Mouse (Mus musculus) MEL (cell line): ENCODE data around the gene Ryr2. TPM values are rescaled to one million over a fixed set of nuclear protein-coding genes. Genes with fewer than 3 reads are reported as not detected.

Experiments used
- DNase-seq: peaks from one replicate; pipeline ENCODE4 v3.0.0; 2011; ENCODE audit warnings: low read depth, low spot score
- H3K27ac ChIP-seq: 2 replicates; pipeline ENCODE4 v1.5.1; 2012; ENCODE audit warnings: low read depth, mild to moderate bottlenecking, control low read depth, low read length, moderate library complexity; ENCODE audit not compliant: control insufficient read depth
- H3K27me3 ChIP-seq, 2 experiments: fragments of 150-350 bp in 1 of 2; sonication (generic) in 1 of 2; 2 replicates each; pipeline ENCODE4 v1.6.1; 2012; ENCODE audit warnings: low read length in 2 of 2, mild to moderate bottlenecking in 2 of 2, improper control_type of control experiment in 1 of 2, moderate library complexity in 1 of 2; ENCODE audit not compliant: insufficient read depth in 2 of 2, control insufficient read depth in 1 of 2
- H3K36me3 ChIP-seq, 2 experiments: 2 replicates each; pipeline ENCODE4 v1.6.1; 2012 to 2014; ENCODE audit warnings: low read length in 2 of 2, improper control_type of control experiment in 1 of 2, inconsistent platforms in 1 of 2, mild to moderate bottlenecking in 1 of 2; ENCODE audit not compliant: insufficient read depth in 2 of 2, control insufficient read depth in 1 of 2
- H3K4me1 ChIP-seq, 2 experiments: fragments of 150-350 bp in 1 of 2; sonication (generic) in 1 of 2; 2 replicates each; pipeline ENCODE4 v1.6.1; 2012; ENCODE audit warnings: low read length in 2 of 2, improper control_type of control experiment in 1 of 2, mild to moderate bottlenecking in 1 of 2; ENCODE audit not compliant: insufficient read depth in 2 of 2, control insufficient read depth in 1 of 2
- H3K4me3 ChIP-seq, 2 experiments: fragments of 150-350 bp in 1 of 2; sonication (generic) in 1 of 2; 2 replicates each; pipeline ENCODE4 v1.5.1; 2012; ENCODE audit warnings: low read depth in 2 of 2, low read length in 2 of 2, mild to moderate bottlenecking in 2 of 2, moderate library complexity in 2 of 2, control low read depth in 1 of 2, improper control_type of control experiment in 1 of 2; ENCODE audit not compliant: control insufficient read depth in 1 of 2, insufficient read depth in 1 of 2
- H3K79me2 ChIP-seq: 2 replicates; pipeline ENCODE4 v1.6.1; 2012; ENCODE audit warnings: mild to moderate bottlenecking, low read length, moderate library complexity; ENCODE audit not compliant: control insufficient read depth, poor library complexity, insufficient read depth
- H3K9ac ChIP-seq: 2 replicates; pipeline ENCODE4 v1.6.1; 2012; ENCODE audit warnings: low read depth, mild to moderate bottlenecking, control low read depth, low read length, moderate library complexity; ENCODE audit not compliant: control insufficient read depth, poor library complexity, severe bottlenecking
- H3K9me3 ChIP-seq: fragments of 150-350 bp; sonication (generic); replicated peaks from 2 replicates; pipeline ENCODE4 v1.6.1; 2012; ENCODE audit warnings: mild to moderate bottlenecking, low read length, improper control_type of control experiment, moderate library complexity; ENCODE audit not compliant: insufficient read depth
- CTCF ChIP-seq, 3 experiments: IDR thresholded peaks in 2 of 3; conservative IDR thresholded peaks in 1 of 3; 2 replicates each; pipeline ENCODE4 v1.5.1; 2011 to 2012; ENCODE audit warnings: low read length in 3 of 3, low read depth in 2 of 3, mild to moderate bottlenecking in 2 of 3, improper control_type of control experiment in 1 of 3, inconsistent platforms in 1 of 3, mixed read lengths in 1 of 3, moderate library complexity in 1 of 3; ENCODE audit not compliant: control insufficient read depth in 1 of 3, insufficient read depth in 1 of 3, poor library complexity in 1 of 3, severe bottlenecking in 1 of 3
- GATA1 ChIP-seq: IDR thresholded peaks from 2 replicates; pipeline ENCODE4 v1.6.1; 2011; ENCODE audit warnings: low read depth, low read length, improper control_type of control experiment
- KAT2A ChIP-seq: conservative IDR thresholded peaks from 2 replicates; pipeline ENCODE4 v1.6.1; 2012; ENCODE audit warnings: low read depth, low read length, improper control_type of control experiment, inconsistent platforms
- MAFK ChIP-seq: IDR thresholded peaks from 2 replicates; pipeline ENCODE4 v1.6.1; 2011; ENCODE audit warnings: low read depth, mild to moderate bottlenecking, low read length, improper control_type of control experiment, borderline replicate concordance
- MYC ChIP-seq: IDR thresholded peaks from 2 replicates; pipeline ENCODE4 v1.6.1; 2011; ENCODE audit warnings: low read depth, mild to moderate bottlenecking, low read length, improper control_type of control experiment, moderate library complexity
- NELFE ChIP-seq: IDR thresholded peaks from 2 replicates; pipeline ENCODE4 v1.6.1; 2011; ENCODE audit warnings: low read depth, low read length, improper control_type of control experiment
- POLR2AphosphoS5 ChIP-seq: IDR thresholded peaks from 2 replicates; pipeline ENCODE4 v1.6.1; 2012; ENCODE audit warnings: low read depth, borderline replicate concordance, mild to moderate bottlenecking, inconsistent platforms, low read length, moderate library complexity, mixed read lengths
- RCOR1 ChIP-seq: IDR thresholded peaks from 2 replicates; pipeline ENCODE4 v1.6.1; 2012; ENCODE audit warnings: low read depth, mild to moderate bottlenecking, inconsistent platforms, low read length, improper control_type of control experiment
- SIN3A ChIP-seq: IDR thresholded peaks from 2 replicates; pipeline ENCODE4 v1.6.1; 2012; ENCODE audit warnings: low read length, improper control_type of control experiment, inconsistent platforms
- SMC3 ChIP-seq: IDR thresholded peaks from 2 replicates; pipeline ENCODE4 v1.6.1; 2011; ENCODE audit warnings: low read depth, low read length, improper control_type of control experiment
- TAL1 ChIP-seq: IDR thresholded peaks from 2 replicates; pipeline ENCODE4 v1.6.1; 2012; ENCODE audit warnings: mild to moderate bottlenecking, inconsistent platforms, low read length, moderate library complexity, mixed read lengths
- TCF12 ChIP-seq: IDR thresholded peaks from 2 replicates; pipeline ENCODE4 v1.6.1; 2014; ENCODE audit warnings: low read depth, mild to moderate bottlenecking, inconsistent platforms, low read length, improper control_type of control experiment, moderate library complexity
- USF2 ChIP-seq, 2 experiments: IDR thresholded peaks; 2 replicates each; pipeline ENCODE4 v1.6.1; 2011 to 2012; ENCODE audit warnings: improper control_type of control experiment in 2 of 2, low read length in 2 of 2, borderline replicate concordance in 1 of 2, inconsistent platforms in 1 of 2, low read depth in 1 of 2, mild to moderate bottlenecking in 1 of 2; ENCODE audit not compliant: insufficient read depth in 1 of 2
- ZKSCAN1 ChIP-seq: IDR thresholded peaks from 2 replicates; pipeline ENCODE4 v1.6.1; 2012; ENCODE audit warnings: low read depth, mild to moderate bottlenecking, inconsistent platforms, low read length, improper control_type of control experiment, moderate library complexity
- polyA plus RNA-seq, 2 experiments: library from polyadenylated mRNA; stranded (reverse) in 1 of 2; unstranded in 1 of 2; fragments of >175 nt in 1 of 2; fragments of >200 nt in 1 of 2; gene quantifications; 2 replicates each; pipeline versions ENCODE4 v1.2.1 to v1.2.4; 2012; ENCODE audit warnings: low replicate concordance in 2 of 2, low read depth in 1 of 2; ENCODE audit not compliant: insufficient read length in 2 of 2, insufficient read depth in 1 of 2, missing spikeins in 1 of 2
- total RNA-seq: library from RNA; depleted of rRNA; stranded (reverse); fragments of 300-350 nt; gene quantifications from 2 replicates; pipeline ENCODE4 v1.2.3, GENCODE M21; 2012

Ryr2 gene
- total and polyA plus RNA-seq, 3 experiments = 0.04 TPM; not detected in 2

DNA sequence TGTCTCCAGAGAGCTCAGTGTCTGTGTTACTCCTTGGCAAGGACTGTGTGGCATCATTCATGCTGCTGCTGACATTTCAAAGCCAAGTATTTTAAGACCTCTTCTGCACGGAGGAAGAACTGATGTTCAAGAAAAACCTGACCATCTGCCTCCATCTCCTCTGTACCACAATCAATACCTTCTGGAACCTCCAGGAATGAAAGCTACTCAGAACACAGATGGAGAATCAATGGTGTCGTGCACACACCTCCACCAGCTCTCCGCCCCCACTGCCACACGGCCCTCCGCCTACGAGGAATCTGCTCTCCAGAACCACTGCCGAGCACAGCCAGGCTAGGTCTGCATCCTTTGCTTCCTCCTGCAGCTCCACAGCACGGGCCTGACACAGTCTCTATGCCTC, 92.8 kb downstream of the Ryr2 start (continued):
- TF ChIP-seq TAL1 = no peak

DNA sequence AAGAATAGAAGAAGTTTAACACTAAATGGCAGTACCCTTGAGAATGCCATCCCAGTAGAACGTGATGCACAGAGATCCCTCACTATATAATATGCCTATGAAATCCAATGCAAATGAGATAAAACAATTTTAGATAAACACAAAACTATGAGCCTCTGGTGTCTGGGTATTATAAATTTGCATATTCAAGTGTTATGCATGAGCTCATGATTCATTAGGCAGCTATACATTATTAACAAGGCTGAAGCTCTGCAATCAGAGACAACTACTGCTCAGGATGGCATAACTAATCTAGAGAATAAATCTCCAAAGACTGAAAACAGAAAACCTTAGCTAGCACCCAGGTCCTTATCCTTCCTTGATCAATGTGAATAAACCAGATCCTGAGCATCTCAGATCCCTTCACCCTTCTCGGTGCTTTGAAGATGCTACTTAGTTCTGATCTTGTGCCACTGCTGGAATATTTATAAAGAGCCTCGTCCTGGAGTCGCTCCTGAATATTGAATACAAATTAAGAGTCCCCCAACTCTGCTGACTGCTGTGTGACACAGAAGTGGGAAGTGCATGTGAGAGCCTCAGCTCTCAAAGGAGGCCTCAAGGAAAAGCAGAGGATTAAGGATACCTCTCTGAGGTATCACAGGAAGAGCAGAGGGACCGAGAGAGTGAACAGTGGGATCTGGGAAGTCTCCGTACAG, 97.6 kb downstream of the Ryr2 start:
- Histone ChIP-seq H3K27ac (no peak overlapping the region), H3K4me1 (no peaks in the 10 kb centered on the region), H3K36me3 (no peaks in the 10 kb centered on the region), H3K9ac (no peak overlapping the region), H3K27me3 (no peaks in the 10 kb centered on the region), H3K9me3 (no peaks in the 10 kb centered on the region), H3K79me2 (no peaks in the 10 kb centered on the region), H3K4me3 (no peak overlapping the region)
- TF ChIP-seq CTCF (IDR thresholded peaks at IDR 0.05 in 2 of 3, conservative IDR thresholded peaks at IDR 0.05 in 1 of 3; ENCODE audit: control insufficient read depth in 1 of 3, insufficient read depth in 1 of 3, low read depth in 2 of 3, low read length in 3 of 3, poor library complexity in 1 of 3, severe bottlenecking in 1 of 3) = no peak
- no peak for TF ChIP-seq NELFE
- TF ChIP-seq SMC3 = no peak
- TF ChIP-seq ZKSCAN1 = no peak
- no peak for TF ChIP-seq KAT2A
- DNase-seq = no peak

DNA sequence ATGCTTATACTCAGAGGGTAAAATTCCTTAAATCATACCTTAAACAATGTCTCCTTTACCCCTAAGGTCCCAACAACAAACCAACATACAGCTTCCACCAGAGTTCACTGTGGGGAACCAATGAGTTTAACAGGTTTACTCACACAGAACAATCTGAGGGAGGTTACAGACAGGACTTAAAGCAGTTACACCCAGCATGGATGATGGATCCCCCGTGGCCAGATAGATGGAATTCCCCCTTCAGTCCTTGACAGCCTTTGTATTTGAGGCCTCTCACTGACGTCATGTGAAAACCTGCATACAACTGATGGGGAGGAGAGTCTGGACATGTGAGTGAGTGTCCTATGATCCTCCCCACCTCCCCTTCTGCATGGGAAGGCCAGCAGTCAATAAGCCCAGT, 99.2 kb downstream of the Ryr2 start:
- H3K27me3 ChIP-seq = no peaks in the 10 kb centered on the region
- H3K4me3 ChIP-seq = no peak overlapping the region
- H3K9me3 ChIP-seq = no peaks in the 10 kb centered on the region
- no peak overlapping the region for H3K9ac ChIP-seq
- no peaks in the 10 kb centered on the region for H3K4me1 ChIP-seq
- TF ChIP-seq MAFK (no peak), SIN3A (no peak), POLR2AphosphoS5 (no peak)
- no peak overlapping the region for H3K27ac ChIP-seq
- H3K36me3 ChIP-seq = no peaks in the 10 kb centered on the region
- no peak for DNase-seq
- H3K79me2 ChIP-seq = no peaks in the 10 kb centered on the region

DNA sequence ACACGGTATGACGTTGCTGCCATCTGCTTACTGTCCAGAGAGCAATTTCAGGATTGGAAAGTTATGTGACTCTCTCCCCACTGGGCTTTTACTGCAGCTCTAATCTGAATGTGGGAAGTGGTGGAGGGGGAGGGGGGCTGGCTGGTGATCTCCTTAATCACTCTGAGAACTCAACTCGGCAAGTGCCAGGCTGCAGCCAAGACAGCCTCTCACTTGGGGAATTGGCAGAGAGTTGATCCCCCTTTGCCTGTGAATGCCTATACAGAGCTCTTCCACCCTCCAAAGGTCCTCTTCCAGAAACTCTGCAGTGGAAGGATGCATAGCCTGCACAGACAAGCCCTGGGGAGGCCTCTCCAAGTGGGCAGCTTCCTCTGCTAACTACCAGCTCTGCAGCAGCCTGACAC, 104.9 kb downstream of the Ryr2 start:
- Histone ChIP-seq H3K4me3 (no peak overlapping the region), H3K9ac (no peak overlapping the region), H3K36me3 (no peaks in the 10 kb centered on the region), H3K9me3 (no peaks in the 10 kb centered on the region), H3K79me2 (no peaks in the 10 kb centered on the region), H3K27ac (no peak overlapping the region), H3K4me1 (no peaks in the 10 kb centered on the region), H3K27me3 (no peaks in the 10 kb centered on the region)
- no peak for TF ChIP-seq USF2 (IDR thresholded peaks at IDR 0.05; ENCODE audit: borderline replicate concordance in 1 of 2, insufficient read depth in 1 of 2, low read depth in 1 of 2, low read length in 2 of 2)
- TF ChIP-seq MYC = no peak
- no peak for TF ChIP-seq RCOR1
- no peak for TF ChIP-seq TCF12
- no peak for TF ChIP-seq GATA1
- TF ChIP-seq ZKSCAN1 = no peak
- no peak for TF ChIP-seq MAFK
- DNase-seq = no peak
